Mouse (Mus musculus) heart, postnatal 14 days (tissue): ENCODE results near the gene Rab26. TPM values are rescaled to one million over a fixed set of nuclear protein-coding genes. Genes with fewer than 3 reads are reported as not detected.

Experiments
- DNase-seq, 2 experiments: peaks; one replicate each; pipeline ENCODE4 v3.0.0; 2021 to 2022
- intact Hi-C: fragments of 180-260 bp; cut with DNase I; formaldehyde crosslinking; loops from one replicate; pipeline ENCODE4 v1.15.1; 2025
- total RNA-seq, 2 experiments: library from RNA; stranded (reverse); gene quantifications; 2 replicates each; pipeline ENCODE4 v1.2.3; 2021

Rab26 gene
- total RNA-seq, 2 experiments from 2014 or later, result 0.19 to 0.34 TPM

- no peak for DNase-seq
- intact Hi-C loops, result no loop called here
Observed at GRCm38 (mm10) chr17:24520450-24520849, 13.6 kb downstream of the Rab26 start.

- intact Hi-C loops, result no loop called here
- DNase-seq, result peak in 1 of 2 experiments; percentile 29
Observed at GRCm38 (mm10) chr17:24514270-24515257, 19.4 kb downstream of the Rab26 start.

GRCm38 (mm10) chr17:24513609-24514008 is 20.4 kb downstream of the Rab26 start:
- intact Hi-C loops, result loop anchor here (2.0 kb wide), 1 partner anchor 19 kb away; no protein-coding TSS in a partner anchor
- peak; percentile 62 to 67 for DNase-seq

- intact Hi-C loops, result no loop called here
- DNase-seq, result no peak
Observed at GRCm38 (mm10) chr17:24507806-24508460, 26.1 kb downstream of the Rab26 start.

- DNase-seq, result no peak
Observed at GRCm38 (mm10) chr17:24507129-24507664, 26.8 kb downstream of the Rab26 start.

GRCm38 (mm10) chr17:24506332-24507070 is 27.5 kb downstream of the Rab26 start:
- intact Hi-C loops, result no loop called here
- peak; percentile 29 to 36 for DNase-seq

More at GRCm38 (mm10) chr17:24507129-24507664, 26.8 kb downstream of the Rab26 start:
- intact Hi-C loops, result no loop called here

GRCm38 (mm10) chr17:24505286-24505955 is 28.6 kb downstream of the Rab26 start:
- intact Hi-C loops, result no loop called here
- DNase-seq, result no peak

GRCm38 (mm10) chr17:24504085-24504484 is 29.9 kb downstream of the Rab26 start:
- DNase-seq, result no peak
- intact Hi-C loops, result no loop called here

GRCm38 (mm10) chr17:24502208-24502607 is 31.8 kb downstream of the Rab26 start:
- DNase-seq, result no peak
- intact Hi-C loops, result no loop called here

GRCm38 (mm10) chr17:24496026-24496425 is 38.0 kb downstream of the Rab26 start:
- DNase-seq, result no peak
- intact Hi-C loops, result no loop called here

- intact Hi-C loops, result loop anchor here (2.0 kb wide), 1 partner anchor 17 kb away; no protein-coding TSS in a partner anchor
- no peak for DNase-seq
Observed at GRCm38 (mm10) chr17:24495443-24495842, 38.6 kb downstream of the Rab26 start.

GRCm38 (mm10) chr17:24494627-24495335 is 39.2 kb downstream of the Rab26 start:
- intact Hi-C loops, result loop anchor here (2.0 to 5.0 kb wide), 3 partner anchors 18 to 168 kb away; no protein-coding TSS in a partner anchor
- peak; percentile 47 to 69 for DNase-seq

- intact Hi-C loops, result loop anchor here (5.0 kb wide), 2 partner anchors 137 to 172 kb away; no protein-coding TSS in a partner anchor
- DNase-seq, result no peak
Observed at GRCm38 (mm10) chr17:24490399-24490798, 43.6 kb downstream of the Rab26 start.

- intact Hi-C loops, result loop anchor here (5.0 kb wide), 2 partner anchors 138 to 173 kb away; no protein-coding TSS in a partner anchor
- DNase-seq, result no peak
Observed at GRCm38 (mm10) chr17:24489265-24490030, 44.6 kb downstream of the Rab26 start.

GRCm38 (mm10) chr17:24488662-24489264 is 45.2 kb downstream of the Rab26 start:
- DNase-seq, result peak; percentile 46 to 49
- intact Hi-C loops, result no loop called here

- no peak for DNase-seq
- intact Hi-C loops, result no loop called here
Observed at GRCm38 (mm10) chr17:24488186-24488661, 45.8 kb downstream of the Rab26 start, which contains the start of gene Caskin1. Caskin1 (plus strand) TSS chr17:24488601.

GRCm38 (mm10) chr17:24485090-24485860 is 48.7 kb downstream of the Rab26 start:
- DNase-seq, result peak in 1 of 2 experiments; percentile 37
- intact Hi-C loops, result no loop called here
